Mouse (Mus musculus): ENCODE data around the gene Zfp335. TPM values are rescaled to one million over a fixed set of nuclear protein-coding genes. Genes with fewer than 3 reads are reported as not detected.

The Zfp335 gene
- total RNA-seq (2023), result 10 to 100 TPM; 60.9 to 65.7 TPM

DNA sequence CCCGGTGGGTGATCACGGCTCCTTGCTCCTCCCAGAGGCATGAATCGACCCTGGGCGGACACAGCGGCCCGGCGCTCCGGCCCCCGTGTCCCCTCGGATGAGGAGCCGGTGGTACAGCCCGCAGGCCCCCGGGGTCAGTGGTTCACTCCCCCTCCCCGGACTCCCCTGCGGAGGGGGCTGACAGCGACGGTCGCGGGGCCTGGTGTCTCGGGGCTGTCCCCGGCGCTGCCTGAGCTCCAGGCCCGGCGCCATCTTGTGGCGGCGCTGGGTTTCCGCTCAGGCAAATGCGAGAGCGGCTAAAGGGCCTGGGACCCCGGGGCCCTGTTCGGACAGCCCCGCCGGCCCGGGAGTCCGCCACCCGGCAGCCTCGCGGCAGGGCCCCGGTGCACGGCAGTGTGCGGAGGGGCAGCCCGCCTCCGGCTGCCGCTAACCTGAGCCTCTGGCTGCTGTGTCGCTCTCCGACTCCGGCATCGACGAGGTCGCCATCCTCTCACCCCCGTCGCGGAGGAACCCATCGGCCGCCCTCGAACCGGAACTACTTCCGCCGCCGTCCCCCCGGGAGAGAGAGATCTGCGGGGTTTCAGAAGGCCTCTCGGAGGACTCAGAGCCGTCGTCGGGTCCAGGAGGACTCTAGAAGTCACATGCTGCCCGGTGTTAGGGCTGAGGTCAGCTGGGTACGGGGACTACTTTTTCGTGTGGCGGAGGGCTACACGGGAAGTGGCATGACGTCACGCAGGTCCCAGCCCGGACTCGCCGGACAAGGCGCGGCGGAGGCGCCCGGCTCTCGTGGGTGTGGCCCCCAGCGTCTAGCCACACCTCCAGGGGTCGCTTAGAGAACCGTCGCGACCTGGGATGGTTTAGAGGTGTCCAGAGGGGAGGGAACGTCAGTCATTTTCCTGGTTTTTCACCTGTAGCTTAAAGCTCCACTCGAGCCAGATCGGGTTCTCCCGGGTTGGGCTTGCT, at the start of gene Zfp335:
Gene Zfp335, minus strand, starts transcription at position 672 of the 963 bp plus-strand sequence.

DNA sequence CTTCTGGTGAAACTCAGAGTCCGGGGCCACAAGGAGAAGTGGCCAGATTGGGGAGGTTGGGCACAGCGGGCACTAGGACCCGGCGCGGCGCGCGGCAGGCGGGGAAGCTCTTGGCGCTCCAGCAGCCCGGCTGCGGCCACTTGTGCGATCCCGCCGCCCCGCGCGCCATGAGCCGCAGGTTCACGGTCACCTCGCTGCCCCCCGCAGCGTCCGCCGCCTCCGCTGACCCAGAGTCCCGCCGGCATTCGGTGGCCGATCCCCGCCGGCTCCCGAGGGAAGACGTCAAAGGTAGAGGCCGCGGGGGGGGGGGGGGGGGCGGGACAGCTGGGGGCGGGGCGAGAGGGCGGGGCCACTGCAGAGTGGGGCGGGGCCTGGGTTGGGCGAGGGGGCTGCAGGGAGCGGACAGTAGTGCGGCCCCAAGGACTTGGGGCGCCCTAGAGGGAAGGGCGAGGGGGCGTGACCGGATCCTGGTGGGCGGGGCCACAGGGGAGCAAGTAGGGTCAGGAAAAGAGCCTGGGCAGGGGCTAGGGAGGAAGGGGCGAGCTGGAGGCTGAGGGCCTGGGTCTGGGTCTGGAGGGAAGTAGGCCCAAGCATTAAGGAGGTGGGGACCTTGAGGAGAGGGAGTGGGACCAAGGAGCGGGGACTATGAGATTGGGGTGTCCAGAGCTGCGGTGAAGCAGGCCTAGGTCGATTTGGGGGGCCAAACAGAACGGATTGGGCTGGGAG, 49.3 kb upstream of the Zfp335 start, which contains the start of gene Slc12a5:
Gene Slc12a5, plus strand, starts transcription at position 87 of the 726 bp plus-strand sequence.

DNA sequence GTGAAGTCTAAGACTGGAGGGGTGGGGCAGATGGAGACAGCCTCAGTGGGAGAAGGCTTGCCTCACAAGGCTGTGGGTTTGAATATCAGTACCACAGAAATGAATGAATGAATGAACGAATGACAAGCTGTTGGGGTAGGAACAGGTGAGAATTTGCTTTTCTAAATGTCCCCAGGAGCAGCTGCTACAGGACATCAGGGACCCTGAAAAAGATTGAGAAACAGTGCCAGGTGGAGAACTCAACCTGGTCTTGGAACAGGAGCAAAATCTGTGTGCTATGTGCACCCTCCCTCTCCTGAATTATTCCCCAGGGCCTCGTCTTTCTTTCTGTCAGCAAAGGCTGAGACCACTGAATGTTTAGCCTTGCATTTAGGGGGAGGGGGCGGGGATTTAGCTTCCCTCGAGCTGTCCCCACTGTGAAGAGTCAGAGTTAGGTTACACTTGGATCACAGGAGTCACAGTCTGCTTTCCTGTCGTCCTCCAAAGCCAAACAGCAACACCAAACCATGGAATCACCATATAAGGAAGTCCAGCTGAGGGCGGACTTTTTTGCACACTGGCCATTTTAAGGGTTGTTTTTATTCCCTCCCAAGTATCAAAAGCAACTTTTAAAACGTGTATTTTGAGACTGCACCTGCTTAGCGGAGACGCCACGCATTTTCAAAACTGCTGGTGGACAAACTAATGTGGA, 28.7 kb upstream of the Zfp335 start, which contains the start of gene Mmp9:
Gene Mmp9, plus strand, starts transcription at position 641 of the 691 bp plus-strand sequence.

DNA sequence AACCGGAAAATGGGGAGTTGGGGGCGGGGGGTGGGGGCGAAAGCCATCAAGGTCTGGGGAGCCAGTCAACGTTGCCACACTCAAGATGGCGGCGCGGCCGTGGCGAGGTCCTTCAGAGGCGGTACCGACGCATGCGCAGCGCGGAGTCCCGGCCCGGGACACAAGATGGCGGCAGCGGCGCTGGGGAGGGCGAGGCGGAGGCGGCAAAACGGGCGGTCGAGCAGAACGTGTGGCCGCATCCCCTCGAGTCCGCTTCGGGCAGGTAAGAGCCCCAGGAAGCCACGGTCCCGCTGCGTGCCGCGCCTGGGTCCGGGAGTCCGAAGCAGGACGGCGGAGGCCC, 32.4 kb downstream of the Zfp335 start, which contains the start of gene Pcif1:
Gene Pcif1, plus strand, starts transcription at position 77 of the 340 bp plus-strand sequence.

DNA sequence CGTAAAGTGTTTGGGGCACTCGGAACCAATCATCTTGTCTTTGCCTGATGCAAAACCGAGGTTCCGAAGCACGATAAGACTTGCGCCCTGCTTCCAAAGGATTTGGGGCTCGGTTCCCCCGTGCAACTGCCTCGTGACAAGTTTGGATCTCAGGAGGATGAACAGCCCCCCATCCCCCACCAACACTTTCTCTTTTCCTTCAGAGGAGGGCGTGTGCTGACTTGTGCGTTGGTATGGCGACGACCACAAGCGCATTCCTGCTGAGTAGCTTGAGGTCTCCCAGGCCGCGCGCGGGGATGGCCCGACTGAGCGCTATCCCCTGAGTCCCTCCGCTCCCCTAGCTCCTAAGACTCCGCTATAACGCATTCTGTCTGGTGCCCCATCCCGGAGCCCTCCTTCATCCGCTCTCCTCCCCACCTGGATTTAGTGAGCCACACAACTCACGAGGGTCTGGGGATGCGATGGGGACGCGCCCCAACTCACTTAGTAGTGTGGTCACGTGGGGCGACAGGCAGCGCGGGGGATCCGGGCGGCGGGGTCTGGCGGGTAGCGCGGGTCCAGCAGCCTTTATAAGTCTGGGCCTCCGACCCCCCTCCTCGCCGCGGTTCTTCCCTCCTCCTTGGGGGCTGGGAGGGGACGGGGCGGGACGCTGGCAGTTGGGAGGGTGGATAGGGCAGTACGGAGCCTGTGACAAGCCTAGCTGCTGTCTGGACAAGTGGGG, 54.3 kb downstream of the Zfp335 start, which contains the start of gene Pltp:
Gene Pltp, minus strand, starts transcription at position 611 of the 721 bp plus-strand sequence.

Other genes with a start within 250 kb of the Zfp335 start
- not detected for gene Wfdc11, start 237.7 kb downstream of the Zfp335 start, total RNA-seq (2023)
- not detected for gene Wfdc13, start 226.7 kb downstream of the Zfp335 start, total RNA-seq (2023)
- not detected for gene Spint4, start 213.3 kb downstream of the Zfp335 start, total RNA-seq (2023)
- not detected for gene Spint5, start 196.5 kb downstream of the Zfp335 start, total RNA-seq (2023)
- gene Wfdc3, start 165.8 kb downstream of the Zfp335 start, total RNA-seq (2023), result not detected
- gene Dnttip1, start 165.8 kb downstream of the Zfp335 start, total RNA-seq (2023), result 10 to 100 TPM; 46.5 to 47.0 TPM
- gene Ube2c, start 141.9 kb downstream of the Zfp335 start, total RNA-seq (2023), result 1 to 10 TPM; 2.4 to 2.7 TPM
- gene Tnnc2, start 131.8 kb downstream of the Zfp335 start, total RNA-seq (2023), result not detected
- gene Snx21, start 125.9 kb downstream of the Zfp335 start, total RNA-seq (2023), result 1 to 10 TPM in 1 of 2 experiments, under 1 TPM in 1; 0.50 to 1.5 TPM
- 10 to 100 TPM; 57.1 to 64.3 TPM for gene Acot8, start 106.9 kb downstream of the Zfp335 start, total RNA-seq (2023)
- gene Zswim3, start 106.7 kb downstream of the Zfp335 start, total RNA-seq (2023), result 1 to 10 TPM; 3.7 to 6.0 TPM
- 10 to 100 TPM in 1 of 2 experiments, 1 to 10 TPM in 1; 7.7 to 12.2 TPM for gene Zswim1, start 89.1 kb downstream of the Zfp335 start, total RNA-seq (2023)
- 1 to 10 TPM in 1 of 2 experiments, not detected in 1; 1.9 TPM for gene Spata25, start 83.2 kb downstream of the Zfp335 start, total RNA-seq (2023)
- 100 to 1,000 TPM; 217 to 222 TPM for gene Ctsa, start 78.9 kb downstream of the Zfp335 start, total RNA-seq (2023)
- gene Neurl2, start 78.3 kb downstream of the Zfp335 start, total RNA-seq (2023), result 1 to 10 TPM; 7.0 to 7.9 TPM
- gene Pltp, start 54.0 kb downstream of the Zfp335 start, total RNA-seq (2023), result 1 to 10 TPM; 8.2 to 10.0 TPM
- gene Pcif1, start 32.5 kb downstream of the Zfp335 start, total RNA-seq (2023), result 100 to 1,000 TPM in 1 of 2 experiments, 10 to 100 TPM in 1; 93.2 to 104 TPM
- 1 to 10 TPM in 1 of 2 experiments, not detected in 1; 1.1 TPM for gene Mmp9, start 29.0 kb upstream of the Zfp335 start, total RNA-seq (2023)
- gene Slc12a5, start 49.0 kb upstream of the Zfp335 start, total RNA-seq (2023), result 1 to 10 TPM; 2.1 to 3.4 TPM
- gene Ncoa5, start 123.1 kb upstream of the Zfp335 start, total RNA-seq (2023), result 10 to 100 TPM; 53.3 to 58.1 TPM
- gene Cd40, start 143.9 kb upstream of the Zfp335 start, total RNA-seq (2023), result 100 to 1,000 TPM; 200 to 238 TPM
- not detected for gene 1700025C18Rik, start 179.0 kb upstream of the Zfp335 start, total RNA-seq (2023)